Mouse (Mus musculus) kidney, postnatal 0 days (tissue): ENCODE results near the gene Gm20517. TPM values are rescaled to one million over a fixed set of nuclear protein-coding genes. Genes with fewer than 3 reads are reported as not detected.
A peak's percentile ranks its signal among the peaks of the same experiment; 100 is the strongest.
"Not testable (repeated sequence)": the region's sequence is repeated elsewhere in the genome, so short reads cannot be mapped to it uniquely, and the experiment has no call there.

ENCODE experiments used
- ATAC-seq: fragments of 200-750 bp; cut with Nextera tagmentation; replicated peaks from 2 replicates; pipeline ENCODE4 v1.8.0; 2017; ENCODE audit warnings: low read depth, moderate number of reproducible peaks, moderate TSS enrichment, moderate library complexity; ENCODE audit not compliant: low FRiP score
- DNase-seq: peaks from one replicate; pipeline ENCODE4 v3.0.0-alpha.2; 2016; ENCODE audit warnings: low spot score
- H3K27ac ChIP-seq: fragments of 300-500 bp; sonication (generic); 2 replicates; pipeline ENCODE4 v1.5.1; 2014; ENCODE audit warnings: mild to moderate bottlenecking
- H3K27me3 ChIP-seq: fragments of 300-500 bp; sonication (generic); 2 replicates; pipeline ENCODE4 v1.6.1; 2014; ENCODE audit warnings: low read length, mixed read lengths; ENCODE audit not compliant: insufficient read depth
- H3K36me3 ChIP-seq: fragments of 300-500 bp; sonication (generic); 2 replicates; pipeline ENCODE4 v1.6.1; 2014; ENCODE audit warnings: low read length, mixed read lengths; ENCODE audit not compliant: insufficient read depth
- H3K4me1 ChIP-seq: fragments of 300-500 bp; sonication (generic); replicated peaks from 2 replicates; pipeline ENCODE4 v1.6.1; 2014; ENCODE audit warnings: antibody characterized with exemption, low read length, mixed read lengths; ENCODE audit not compliant: insufficient read depth
- H3K4me2 ChIP-seq: fragments of 300-500 bp; sonication (generic); 2 replicates; pipeline ENCODE4 v1.6.1; 2014; ENCODE audit warnings: mild to moderate bottlenecking, low read length, moderate library complexity, mixed read lengths
- H3K4me3 ChIP-seq: fragments of 300-500 bp; sonication (generic); replicated peaks from 2 replicates; pipeline ENCODE4 v1.5.1; 2014; ENCODE audit warnings: low read depth, low read length
- H3K9ac ChIP-seq: fragments of 300-500 bp; sonication (generic); 2 replicates; pipeline ENCODE4 v1.6.1; 2014; ENCODE audit warnings: low read depth, low read length
- H3K9me3 ChIP-seq: fragments of 300-500 bp; sonication (generic); replicated peaks from 2 replicates; pipeline ENCODE4 v1.6.1; 2016; ENCODE audit warnings: low read length, inconsistent platforms, mixed read lengths
- CTCF ChIP-seq: IDR thresholded peaks from 2 replicates; pipeline ENCODE4 v1.5.1; 2016; ENCODE audit warnings: antibody characterized with exemption, low read depth, mild to moderate bottlenecking, moderate library complexity
- WGBS: fragments of 180-500 bp; shearing (Covaris S2); extraction: QIAGEN DNeasy Blood & Tissue Kit; methylation state at CpG from one replicate; pipeline ENCODE4 v1.1.7; 2014; 5-methylcytosine and 5-hydroxymethylcytosine counted together
- polyA plus RNA-seq: library from polyadenylated mRNA; unstranded; fragments of >200 nt; fragmentation: Nextera tagmentation; extraction: Ambion mirVana; gene quantifications from 2 replicates; pipeline ENCODE4 v1.2.1, GENCODE M21; 2015

Gm20517 gene
- polyA plus RNA-seq, 1 experiment from 2014 or later: 1.8 TPM

- no peak for TF ChIP-seq CTCF
Measured at GRCm38 (mm10) chr17:47595248-47596161, 15.9 kb upstream of the Gm20517 start.

GRCm38 (mm10) chr17:47596162-47596838 lies 15.1 kb upstream of the Gm20517 start:
- Histone ChIP-seq H3K4me1 (peaks cover 22% of the 10 kb centered on the region; the same call in 1 of the 2 replicates), H3K27ac (peak overlapping the region; percentile 92), H3K4me3 (peak overlapping the region; percentile 75), H3K9me3 (no peaks in the 10 kb centered on the region), H3K36me3 (peaks cover 17% of the 10 kb centered on the region), H3K9ac (peak overlapping the region; percentile 72), H3K4me2 (peak overlapping the region; percentile 65), H3K27me3 (no peaks in the 10 kb centered on the region)
- ATAC-seq (no peak), DNase-seq (no peak)
- TF ChIP-seq CTCF: no peak
- WGBS: 33% methylated on average over 6 of the region's 6 CpGs

More at GRCm38 (mm10) chr17:47595248-47596161, 15.9 kb upstream of the Gm20517 start:
- Histone ChIP-seq H3K4me1 (peaks cover 22% of the 10 kb centered on the region; the same call in 1 of the 2 replicates), H3K4me2 (peak overlapping the region; percentile 65), H3K9me3 (no peaks in the 10 kb centered on the region), H3K27ac (peak overlapping the region; percentile 92), H3K4me3 (peak overlapping the region; percentile 75), H3K9ac (peak overlapping the region; percentile 72), H3K36me3 (peaks cover 14% of the 10 kb centered on the region; the same call in 1 of the 2 replicates), H3K27me3 (no peaks in the 10 kb centered on the region)
- ATAC-seq: peak; percentile 37
- 2% methylated on average over 21 of the region's 21 CpGs for whole genome bisulfite sequencing
- peak; percentile 88 for DNase-seq

GRCm38 (mm10) chr17:47596839-47597164 lies 14.6 kb upstream of the Gm20517 start:
- WGBS: 64% methylated on average over 5 of the region's 5 CpGs
- no peak for TF ChIP-seq CTCF
- Histone ChIP-seq H3K4me3 (no peak overlapping the region), H3K9ac (no peak overlapping the region), H3K9me3 (no peaks in the 10 kb centered on the region), H3K4me2 (peak overlapping the region; percentile 65), H3K36me3 (peaks cover 22% of the 10 kb centered on the region), H3K27me3 (no peaks in the 10 kb centered on the region), H3K4me1 (peaks cover 22% of the 10 kb centered on the region; the same call in 1 of the 2 replicates), H3K27ac (peak overlapping the region; percentile 92)
- DNase-seq (no peak), ATAC-seq (no peak)

GRCm38 (mm10) chr17:47597261-47597660 lies 14.1 kb upstream of the Gm20517 start:
- H3K4me2 ChIP-seq: peak overlapping the region; percentile 65; the same call in 1 of the 2 replicates
- peaks cover 22% of the 10 kb centered on the region; the same call in 1 of the 2 replicates for H3K4me1 ChIP-seq
- H3K27ac ChIP-seq: peak overlapping the region; percentile 54
- H3K36me3 ChIP-seq: peaks cover 27% of the 10 kb centered on the region
- no peaks in the 10 kb centered on the region for H3K9me3 ChIP-seq
- H3K4me3 ChIP-seq: no peak overlapping the region
- TF ChIP-seq CTCF: no peak
- peak overlapping the region; percentile 42; the same call in 1 of the 2 replicates for H3K9ac ChIP-seq
- WGBS: 53% methylated on average over 13 of the region's 13 CpGs
- no peaks in the 10 kb centered on the region for H3K27me3 ChIP-seq
- no peak for DNase-seq
- no peak for ATAC-seq

- ATAC-seq: peak; percentile 15; the same call in 1 of the 2 replicates
- Histone ChIP-seq H3K4me3 (no peak overlapping the region), H3K27ac (peak overlapping the region; percentile 54), H3K27me3 (no peaks in the 10 kb centered on the region), H3K9ac (no peak overlapping the region), H3K4me2 (no peak overlapping the region), H3K36me3 (peaks cover 31% of the 10 kb centered on the region), H3K9me3 (no peaks in the 10 kb centered on the region), H3K4me1 (peaks cover 22% of the 10 kb centered on the region; the same call in 1 of the 2 replicates)
- 25% methylated on average over 10 of the region's 10 CpGs for WGBS
- peak; percentile 83 for TF ChIP-seq CTCF
- DNase-seq: peak; percentile 79
Measured at GRCm38 (mm10) chr17:47597838-47598579, 13.4 kb upstream of the Gm20517 start.

- not testable (repeated sequence) for DNase-seq, H3K4me2 ChIP-seq, H3K27me3 ChIP-seq, ATAC-seq, H3K9ac ChIP-seq, H3K4me3 ChIP-seq, H3K9me3 ChIP-seq
- H3K27ac ChIP-seq: peak overlapping the region; percentile 6; the same call in 1 of the 2 replicates
- H3K4me1 ChIP-seq: peaks cover 22% of the 10 kb centered on the region; the same call in 1 of the 2 replicates
- H3K36me3 ChIP-seq: peaks cover 34% of the 10 kb centered on the region
- WGBS: 72% methylated on average over 9 of the region's 10 CpGs
Measured at GRCm38 (mm10) chr17:47598580-47599304, 12.6 kb upstream of the Gm20517 start.
